Comparison of ENCODE assay signal across 12 mouse cellular contexts in genomic region chr16:57177664-57178063, GRCm38 (mm10).
"Had no signal": no experiment of that assay in that cellular context is flagged by ENCODE, and none has a peak within 500 bp of the region (broad histone marks: within the 10 kb centered on the region; RNA-seq: fewer than 3 reads in every experiment).

No protein-coding gene starts in this region.

- H3K9ac ChIP-seq: liver, postnatal 0 days; lung, embryonic 15.5 days; midbrain, embryonic 12.5 days; neural tube, embryonic 12.5 days; stomach, embryonic 15.5 days had no signal

- DNase-seq: liver, postnatal 0 days; lung, adult 2 months; right cerebral cortex, postnatal 14 days had no signal

- H3K27ac ChIP-seq: lung, embryonic 15.5 days; macrophage; midbrain, embryonic 10.5 days; midbrain, embryonic 12.5 days; neural tube, embryonic 12.5 days; stomach, embryonic 15.5 days; stomach, postnatal 0 days had no signal

- H3K27me3 ChIP-seq: lung, embryonic 15.5 days; midbrain, embryonic 12.5 days; neural tube, embryonic 12.5 days; stomach, embryonic 15.5 days had no signal

- H3K9me3 ChIP-seq: lung, embryonic 15.5 days; midbrain, embryonic 10.5 days; midbrain, embryonic 12.5 days; neural tube, embryonic 12.5 days; stomach, embryonic 15.5 days had no signal

- H3K4me2 ChIP-seq: lung, embryonic 15.5 days; midbrain, embryonic 12.5 days; neural tube, embryonic 12.5 days; stomach, embryonic 15.5 days had no signal

- H3K4me3 ChIP-seq: lung, embryonic 15.5 days; midbrain, embryonic 10.5 days; midbrain, embryonic 12.5 days; myocyte; neural tube, embryonic 12.5 days; stomach, embryonic 15.5 days had no signal

- H3K4me1 ChIP-seq: lung, embryonic 15.5 days; midbrain, embryonic 12.5 days; neural tube, embryonic 12.5 days; stomach, embryonic 15.5 days had no signal

- ATAC-seq: liver, postnatal 0 days; lung, postnatal 0 days had no signal
